Mouse (Mus musculus): ENCODE data around the gene Vasp. TPM values are rescaled to one million over a fixed set of nuclear protein-coding genes. Genes with fewer than 3 reads are reported as not detected.
A peak's percentile ranks its signal among the peaks of the same experiment; 100 is the strongest.

Gene Vasp
- total and polyA plus RNA-seq, 3 experiments, result 130 to 185 TPM; not detected in 1

- Histone ChIP-seq H3K4me1 (ENCODE audit: control insufficient read depth in 1 of 2, insufficient read depth in 2 of 2, low read length in 2 of 2) (peaks cover 0 to 11% of the 10 kb centered on the region in 2 experiments; a peak in 2 of 4 replicates), H3K9ac (ENCODE audit: control insufficient read depth, low read depth, low read length, poor library complexity, severe bottlenecking) (no peak overlapping the region), H3K36me3 (ENCODE audit: control insufficient read depth in 1 of 2, insufficient read depth in 2 of 2, low read length in 2 of 2) (peaks cover 0 to 5% of the 10 kb centered on the region in 2 experiments; a peak in 1 of 4 replicates), H3K79me2 (ENCODE audit: control insufficient read depth, insufficient read depth, low read length, poor library complexity) (no peaks in the 10 kb centered on the region), H3K4me3 (ENCODE audit: control insufficient read depth in 1 of 2, insufficient read depth in 1 of 2, low read depth in 2 of 2, low read length in 2 of 2) (no peak overlapping the region), H3K9me3 (replicated peaks; ENCODE audit: insufficient read depth, low read length) (no peaks in the 10 kb centered on the region), H3K27ac (ENCODE audit: control insufficient read depth, low read depth, low read length) (no peak overlapping the region), H3K27me3 (ENCODE audit: control insufficient read depth in 1 of 2, insufficient read depth in 2 of 2, low read length in 2 of 2) (no peaks in the 10 kb centered on the region)
- no peak for DNase-seq (ENCODE audit: low read depth, low spot score)
- TF ChIP-seq BHLHE40 (IDR thresholded peaks at IDR 0.05; ENCODE audit: borderline replicate concordance, low read depth, low read length), result peak; percentile 30; the same call in 1 of the 2 replicates
- TF ChIP-seq HCFC1 (IDR thresholded peaks at IDR 0.05; ENCODE audit: low read depth, low read length), result no peak
- TF ChIP-seq SIN3A (IDR thresholded peaks at IDR 0.05; ENCODE audit: low read length), result no peak
Measured at GRCm38 (mm10) chr7:19290969-19291596, 19.5 kb upstream of the Vasp start.

- DNase-seq (ENCODE audit: low read depth, low spot score), result peak; percentile 83
- no peak overlapping the region for H3K27ac ChIP-seq (ENCODE audit: control insufficient read depth, low read depth, low read length)
- H3K4me1 ChIP-seq (ENCODE audit: control insufficient read depth in 1 of 2, insufficient read depth in 2 of 2, low read length in 2 of 2), result 0 out of 4 replicates have a peak, but pooled peaks cover 0 to 4% of the 10 kb centered on the region in 2 experiments
- H3K4me3 ChIP-seq (ENCODE audit: control insufficient read depth in 1 of 2, insufficient read depth in 1 of 2, low read depth in 2 of 2, low read length in 2 of 2), result no peak overlapping the region
- H3K27me3 ChIP-seq (ENCODE audit: control insufficient read depth in 1 of 2, insufficient read depth in 2 of 2, low read length in 2 of 2), result no peaks in the 10 kb centered on the region
- H3K9ac ChIP-seq (ENCODE audit: control insufficient read depth, low read depth, low read length, poor library complexity, severe bottlenecking), result no peak overlapping the region
- no peak for TF ChIP-seq E2F4 (IDR thresholded peaks at IDR 0.05; ENCODE audit: borderline replicate concordance, low read depth, low read length)
- no peak for TF ChIP-seq MYC (IDR thresholded peaks at IDR 0.05; ENCODE audit: low read depth, low read length)
- TF ChIP-seq HCFC1 (IDR thresholded peaks at IDR 0.05; ENCODE audit: low read depth, low read length), result 0 out of 2 replicates have a peak, but pooled peaks have one; percentile 41
- peak; percentile 61; the same call in 1 of the 2 replicates for TF ChIP-seq SIN3A (IDR thresholded peaks at IDR 0.05; ENCODE audit: low read length)
- TF ChIP-seq CTCF (IDR thresholded peaks at IDR 0.05 in 2 of 3, conservative IDR thresholded peaks at IDR 0.05 in 1 of 3; ENCODE audit: control insufficient read depth in 1 of 3, insufficient read depth in 1 of 3, low read depth in 2 of 3, low read length in 3 of 3, poor library complexity in 1 of 3, severe bottlenecking in 1 of 3), result peak; percentile 69 to 86 (median 77)
- TF ChIP-seq USF1 (IDR thresholded peaks at IDR 0.05; ENCODE audit: low read depth, low read length), result no peak
- peak; percentile 72 for TF ChIP-seq RAD21 (IDR thresholded peaks at IDR 0.05; ENCODE audit: low read depth, low read length)
- no peak for TF ChIP-seq NRF1 (IDR thresholded peaks at IDR 0.05; ENCODE audit: insufficient read depth, low read depth, low read length, poor library complexity, severe bottlenecking)
- TF ChIP-seq JUND (IDR thresholded peaks at IDR 0.05; ENCODE audit: low read depth, low read length), result no peak
- peak; percentile 72 for TF ChIP-seq ZC3H11A (IDR thresholded peaks at IDR 0.05; ENCODE audit: low read depth, low read length)
- TF ChIP-seq ETS1 (IDR thresholded peaks at IDR 0.05; ENCODE audit: low read depth, low read length), result no peak
- TF ChIP-seq GATA1 (IDR thresholded peaks at IDR 0.05; ENCODE audit: low read depth, low read length), result no peak
- TF ChIP-seq POLR2A (IDR thresholded peaks at IDR 0.05; ENCODE audit: control insufficient read depth in 1 of 2, insufficient read depth in 1 of 2, low read depth in 1 of 2, low read length in 2 of 2, poor library complexity in 1 of 2), result no peak
- TF ChIP-seq SMC3 (IDR thresholded peaks at IDR 0.05; ENCODE audit: low read depth, low read length), result peak; percentile 88
- no peaks in the 10 kb centered on the region for H3K9me3 ChIP-seq (replicated peaks; ENCODE audit: insufficient read depth, low read length)
- no peaks in the 10 kb centered on the region for H3K36me3 ChIP-seq (ENCODE audit: control insufficient read depth in 1 of 2, insufficient read depth in 2 of 2, low read length in 2 of 2)
- no peaks in the 10 kb centered on the region for H3K79me2 ChIP-seq (ENCODE audit: control insufficient read depth, insufficient read depth, low read length, poor library complexity)
Measured at GRCm38 (mm10) chr7:19284763-19285162, 13.1 kb upstream of the Vasp start.
